27 mouse cellular contexts compared by ENCODE assay signal in the genomic region with DNA sequence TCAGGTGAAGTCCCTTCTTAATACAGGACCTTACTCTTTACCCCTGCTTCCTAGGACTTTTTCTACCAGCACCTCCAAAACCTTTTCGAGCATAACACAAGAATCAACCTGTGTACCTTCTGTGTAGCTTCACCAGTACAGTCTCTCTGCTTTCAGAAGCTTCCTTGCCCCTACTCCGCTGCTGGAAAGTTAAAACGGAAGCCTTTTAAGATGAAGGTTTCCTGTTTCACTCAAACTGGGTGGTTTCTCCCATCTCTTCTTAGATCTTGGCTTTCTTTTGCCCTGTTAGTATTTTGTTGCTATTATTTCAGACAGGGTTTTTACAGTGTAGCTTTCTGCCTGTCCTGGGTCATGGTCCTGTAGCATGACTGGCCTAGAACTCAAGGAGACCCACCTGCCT. TPM values are rescaled to one million over a fixed set of nuclear protein-coding genes. Genes with fewer than 3 reads are reported as not detected.
DNase-seq lines count a peak whose midpoint lies in the region; ATAC-seq and TF ChIP-seq lines count a peak whose summit lies in the region.
"Had no signal": no experiment of that assay in that cellular context is flagged by ENCODE, and none has a peak within 500 bp of the region (broad histone marks: within the 10 kb centered on the region; RNA-seq: fewer than 3 reads in every experiment).

No protein-coding gene starts in this region.

- no peak for TF ChIP-seq CTCF in layer of hippocampus, adult 2 months (conservative IDR thresholded peaks at IDR 0.05)

- peak; percentile 13 for DNase-seq in thymus, postnatal 25 days
- no peak for DNase-seq in thymus, postnatal 4 days
- DNase-seq in gastrocnemius, adult 8-10 months (ENCODE audit: low spot score in 2 of 2): no peak
- DNase-seq in layer of hippocampus, adult 2 months (ENCODE audit: low spot score in 2 of 2): no peak
- DNase-seq: adrenal gland, adult 2 months; adrenal gland, postnatal 14 days; cerebellum, adult 11 months; cerebellum, adult 2 months; cerebellum, adult 9-11 months; cerebellum, postnatal 36 days; embryo, embryonic 11 days; gastrocnemius, postnatal 10 days; gastrocnemius, postnatal 36 days; heart, adult 2 months; heart, postnatal 14 days; heart, postnatal 4 days had no signal

- H3K4me3 ChIP-seq in layer of hippocampus, adult 2 months: no peak overlapping the region
- H3K4me3 ChIP-seq: embryonic facial prominence, embryonic 10.5 days; embryonic facial prominence, embryonic 13.5 days; erythroblast, embryonic 14.5 days; forebrain, embryonic 12.5 days; forebrain, embryonic 15.5 days; heart, adult 2 months; heart, embryonic 10.5 days; heart, embryonic 13.5 days had no signal

- no peak overlapping the region for H3K27ac ChIP-seq in layer of hippocampus, adult 2 months
- H3K27ac ChIP-seq: embryonic facial prominence, embryonic 10.5 days; embryonic facial prominence, embryonic 13.5 days; forebrain, embryonic 12.5 days; forebrain, embryonic 15.5 days; heart, adult 2 months; heart, embryonic 10.5 days; heart, embryonic 13.5 days; hindbrain, embryonic 14.5 days; hindbrain, postnatal 0 days had no signal

- peak; percentile 51 for ATAC-seq in CD4-positive, CD25-positive, alpha-beta regulatory T cell, adult 4 months
- ATAC-seq in inflammation-experienced regulatory T-cells, adult 6 months: peak; percentile 52
- ATAC-seq: forebrain, embryonic 15.5 days; hindbrain, postnatal 0 days had no signal

RNA-seq across cellular contexts. Expression of gene Polg, which starts 18.7 kb away (rescaled TPM):
- 10 to 100 TPM; 29.3 to 34.8 TPM for polyA plus RNA-seq in CD4-positive, CD25-positive, alpha-beta regulatory T cell, adult 4 months (2017; shearing (Covaris generic))
- polyA plus RNA-seq in inflammation-experienced regulatory T-cells, adult 6 months (2017; shearing (Covaris generic)): 10 to 100 TPM; 15.0 to 37.4 (median 27.3) TPM
- total RNA-seq in gastrocnemius, adult 8-10 months (2022): 10 to 100 TPM; 26.0 to 43.5 (median 38.1) TPM
- 100 to 1,000 TPM in 1 of 2 experiments, 10 to 100 TPM in 1; 76.5 to 101 TPM for total RNA-seq in layer of hippocampus, adult 2 months (2021)

RNA-seq across cellular contexts. Expression of gene Fanci, which starts 55.8 kb away (rescaled TPM):
- 1 to 10 TPM; 4.4 to 7.9 TPM for polyA plus RNA-seq in CD4-positive, CD25-positive, alpha-beta regulatory T cell, adult 4 months (2017; shearing (Covaris generic))
- 1 to 10 TPM; 3.2 to 8.4 (median 6.1) TPM for polyA plus RNA-seq in inflammation-experienced regulatory T-cells, adult 6 months (2017; shearing (Covaris generic))
- not detected for total RNA-seq in gastrocnemius, adult 8-10 months (2022)
- under 1 TPM; 0.22 to 0.79 TPM for total RNA-seq in layer of hippocampus, adult 2 months (2021)
